Mouse (Mus musculus): ENCODE measurements at regions not wholly inside any gene's neighbourhood (a gene's known extent, or its start where the extent isn't known, plus 50 kb on each side); places are given as distances from the start of the nearest gene placed in this dataset.
"Not testable (repeated sequence)": the region's sequence is repeated elsewhere in the genome, so short reads cannot be mapped to it uniquely, and the experiment has no call there.

DNA sequence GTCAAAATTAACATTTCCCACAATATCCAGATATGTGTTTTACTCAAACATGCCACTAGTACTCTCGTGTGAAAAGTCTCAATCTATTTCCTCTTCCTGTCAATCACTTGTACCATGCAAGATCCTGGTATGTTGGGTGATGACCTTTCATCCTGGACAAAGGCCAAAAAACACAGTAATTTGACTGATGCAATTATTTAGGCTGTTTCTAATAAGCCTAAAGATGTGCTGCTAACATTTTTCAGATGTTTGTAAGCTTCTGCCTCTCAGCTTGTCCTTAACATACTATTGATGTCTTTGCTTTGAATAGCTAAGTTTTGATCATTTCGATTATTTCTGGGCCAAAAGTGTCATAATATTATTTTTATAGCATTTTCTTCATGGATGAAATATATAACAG is 418.4 kb upstream of the Arrdc4 start:
- DNase-seq = peak in 1 of 2 experiments; percentile 10

GRCm38 (mm10) chr7:69161916-69162315 is 412.9 kb upstream of the Arrdc4 start:
- DNase-seq = no peak

GRCm38 (mm10) chr7:69142351-69142750 is 393.3 kb upstream of the Arrdc4 start:
- DNase-seq = no peak

DNA sequence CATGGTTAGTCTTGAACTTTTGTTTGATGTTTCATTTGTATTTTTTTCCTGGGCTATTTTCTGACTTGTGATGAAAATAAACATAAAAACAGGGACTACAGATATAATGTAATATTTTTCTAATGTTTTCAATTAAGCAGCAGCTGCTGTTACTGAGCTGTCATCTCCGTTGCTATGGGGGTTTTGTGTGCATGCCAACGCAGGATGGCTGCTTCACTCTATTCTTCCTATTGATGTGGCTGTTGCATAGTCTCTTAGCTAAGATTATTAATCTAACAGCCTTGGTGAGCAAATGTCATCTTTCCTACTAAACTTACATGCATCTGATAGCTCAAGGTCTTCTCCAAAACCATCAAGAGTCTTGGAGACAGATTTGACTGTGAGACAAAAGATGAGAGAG is 384.4 kb upstream of the Arrdc4 start:
- DNase-seq = no peak

- not testable (repeated sequence) for DNase-seq
Observed at GRCm38 (mm10) chr7:69101770-69102169, 352.7 kb upstream of the Arrdc4 start.

DNA sequence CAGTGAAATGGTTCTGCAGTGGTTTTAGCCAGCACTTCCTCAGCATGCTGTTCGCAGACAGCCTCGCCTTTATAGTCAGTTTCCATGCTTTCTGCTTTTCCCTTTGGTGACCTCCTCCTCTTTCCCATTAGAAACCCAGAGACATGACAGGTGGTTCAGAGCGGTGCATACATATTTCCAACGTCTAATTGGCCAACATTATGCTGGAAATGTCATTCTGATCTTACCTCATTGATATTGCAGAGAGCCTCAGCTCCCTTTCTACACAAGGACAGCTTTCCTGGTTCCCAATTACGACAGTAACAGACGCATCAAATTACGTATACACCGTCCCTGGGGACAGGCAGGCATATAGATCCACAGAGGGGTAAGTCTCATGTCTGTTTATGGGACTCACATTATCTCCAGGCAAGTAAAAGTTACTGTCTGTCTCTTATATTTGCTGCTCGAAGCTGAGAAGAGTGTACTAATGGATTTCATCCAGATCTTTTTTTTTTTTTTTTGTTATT is 348.6 kb upstream of the Arrdc4 start:
- no peak for DNase-seq

DNA sequence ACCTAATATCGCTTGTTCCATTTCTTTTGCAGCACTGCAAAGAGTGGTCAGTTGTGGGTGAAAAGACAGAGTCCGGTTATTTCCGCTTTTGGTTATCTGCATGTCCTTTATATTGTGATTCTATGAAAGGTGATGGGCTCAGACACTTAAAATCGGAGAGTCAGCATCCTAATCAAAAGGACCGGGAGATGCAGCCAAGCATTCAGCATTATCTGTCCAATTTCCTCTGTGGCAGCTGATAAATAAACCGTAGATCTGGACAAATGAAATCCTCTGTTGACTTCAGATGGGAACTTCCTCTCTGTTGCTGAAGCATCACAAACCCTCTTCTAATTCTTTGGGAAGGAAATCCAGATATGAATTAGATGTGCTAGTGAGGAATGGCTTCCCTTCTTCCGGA is 325.7 kb upstream of the Arrdc4 start:
- no peak for DNase-seq

DNA sequence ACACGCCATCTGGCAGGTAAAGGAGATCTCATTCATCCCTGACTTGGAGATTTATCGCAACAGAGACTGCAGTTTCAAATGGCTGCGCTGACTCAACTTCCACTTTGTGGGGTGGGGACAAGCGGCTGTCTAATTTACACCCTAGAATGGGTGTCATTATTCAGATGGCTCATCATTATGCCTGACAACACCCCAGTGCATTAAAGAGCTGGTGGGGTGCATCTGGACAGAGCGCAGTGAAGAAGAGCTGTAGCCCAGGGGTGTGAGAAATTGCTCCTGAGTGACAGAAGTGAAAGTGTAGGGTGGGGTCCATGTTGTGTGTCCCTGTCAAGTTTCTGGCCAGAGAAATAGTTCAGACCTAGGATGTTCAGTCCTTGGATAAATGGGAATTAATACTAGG is 314.0 kb upstream of the Arrdc4 start:
- no peak for DNase-seq

DNA sequence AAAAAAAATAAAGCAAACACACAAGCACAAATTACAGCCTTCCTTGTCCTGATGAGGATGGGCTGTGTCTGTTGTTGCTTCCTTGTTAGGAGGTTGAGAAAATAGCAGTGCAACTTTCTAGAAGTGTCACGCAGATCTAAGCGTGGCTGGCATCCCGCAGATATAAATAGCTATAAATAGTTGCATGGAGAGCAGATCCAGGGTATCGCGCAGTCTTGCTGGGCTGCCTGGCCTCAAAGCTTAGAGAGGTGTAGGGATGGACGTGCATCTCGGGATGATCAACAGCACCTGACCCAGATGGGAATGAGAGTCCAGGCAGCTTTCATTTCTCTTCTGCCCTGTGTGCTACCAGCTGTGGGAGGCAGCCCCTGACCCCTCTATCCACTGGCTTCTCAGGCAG is 313.5 kb upstream of the Arrdc4 start:
- no peak for DNase-seq

- DNase-seq = no peak
Observed at GRCm38 (mm10) chr7:69062094-69062493, 313.1 kb upstream of the Arrdc4 start.

- no peak for DNase-seq
Observed at GRCm38 (mm10) chr7:69061242-69061641, 312.2 kb upstream of the Arrdc4 start.

- DNase-seq = no peak
Observed at GRCm38 (mm10) chr7:69016575-69016974, 267.5 kb upstream of the Arrdc4 start.

DNA sequence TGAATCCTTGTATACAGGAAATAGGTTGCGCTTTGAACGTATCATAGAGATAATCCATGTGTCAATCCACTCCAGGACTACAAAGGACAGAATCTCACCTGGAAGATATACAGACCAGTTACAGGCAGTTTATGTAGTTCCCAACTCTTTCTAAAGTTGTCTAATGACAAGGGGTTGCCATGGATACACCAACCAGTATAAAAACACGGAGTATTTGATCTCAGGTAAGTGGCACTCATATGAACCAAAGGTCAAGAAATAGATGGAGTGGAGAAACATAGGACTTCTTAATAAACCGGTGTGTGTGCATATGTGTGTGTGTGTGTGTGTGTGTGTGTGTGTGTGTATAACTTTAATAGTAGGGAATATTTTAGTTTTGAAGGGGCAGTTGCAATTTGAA is 266.0 kb upstream of the Arrdc4 start:
- DNase-seq = no peak

DNA sequence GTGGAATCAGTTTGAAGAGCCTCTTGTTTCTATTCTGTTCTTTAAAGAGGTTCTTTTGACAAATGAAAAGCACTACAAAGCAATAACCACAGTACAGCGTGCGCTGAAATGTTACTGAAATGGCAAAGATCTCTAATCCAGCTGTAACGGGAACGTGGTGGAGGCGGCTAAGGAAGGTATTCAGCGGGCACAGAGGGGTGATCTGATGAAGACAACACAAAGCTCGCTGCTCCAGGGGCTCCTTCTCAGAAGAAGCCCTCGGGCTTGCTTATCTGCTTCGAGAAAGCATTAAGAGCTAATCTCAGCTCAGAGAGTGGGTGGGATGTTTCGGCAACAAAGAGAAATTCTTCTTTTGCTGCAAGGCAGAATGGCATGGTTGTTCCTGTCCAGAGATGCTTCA is 258.2 kb upstream of the Arrdc4 start:
- no peak for DNase-seq

DNA sequence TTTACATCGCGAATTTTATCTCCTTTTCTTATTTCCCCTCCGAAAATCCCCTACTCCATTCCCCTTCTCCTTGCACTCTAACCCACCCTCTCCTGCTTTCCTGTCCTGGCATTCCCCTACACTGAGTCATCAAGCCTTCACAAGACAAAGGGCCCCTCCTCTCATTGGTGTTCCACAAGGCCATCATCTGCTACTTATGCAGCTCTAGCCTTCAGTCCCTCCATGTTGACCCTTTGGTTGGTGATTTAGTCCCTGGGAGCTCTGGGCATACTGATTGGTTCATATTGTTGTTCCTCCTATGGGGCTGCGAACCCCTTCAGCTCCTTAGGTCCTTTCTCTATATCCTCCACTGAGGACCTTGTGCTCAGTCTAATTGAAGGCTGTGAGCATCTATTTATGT is 239.0 kb upstream of the Arrdc4 start:
- no peak for DNase-seq

DNA sequence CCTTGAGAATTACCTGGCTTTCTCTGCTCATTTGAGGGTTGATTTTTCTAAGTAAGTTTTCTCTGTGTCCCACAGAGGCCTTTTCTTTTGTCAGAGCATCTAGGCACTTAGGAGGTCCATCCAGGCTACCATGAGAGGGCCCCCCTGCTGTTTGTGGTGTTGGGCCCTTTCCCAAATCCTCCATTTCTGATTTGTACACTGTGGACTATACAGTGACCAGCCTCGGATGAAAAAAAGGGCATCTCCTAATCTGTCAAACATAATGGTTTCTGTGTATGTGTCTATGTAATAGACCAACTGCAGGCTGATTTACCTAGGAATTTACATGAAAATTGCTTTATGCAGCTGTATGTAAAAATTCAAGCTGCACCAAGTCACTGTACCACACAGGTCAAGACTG is 234.9 kb upstream of the Arrdc4 start:
- no peak for DNase-seq

- DNase-seq = no peak
Observed at GRCm38 (mm10) chr7:68982914-68983502, 234.0 kb upstream of the Arrdc4 start.

DNA sequence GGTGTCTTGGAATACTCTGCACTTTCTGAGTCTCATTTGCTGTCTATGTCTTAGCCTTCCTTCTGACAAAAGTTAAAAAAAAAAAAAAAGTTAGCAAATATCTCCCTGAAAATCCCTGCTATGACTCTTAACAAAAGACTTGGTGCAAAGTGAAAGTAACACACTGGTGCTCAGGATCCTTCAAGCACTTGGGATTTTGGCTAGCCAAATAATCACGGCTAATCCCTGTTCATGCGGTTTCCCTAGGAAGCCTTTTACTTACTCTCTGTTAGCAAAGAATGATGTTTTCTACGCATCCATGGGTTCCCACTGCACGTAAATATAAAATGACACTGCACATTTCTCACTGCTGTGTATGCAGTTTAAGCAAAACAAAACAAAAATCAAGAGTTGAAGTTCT is 229.5 kb upstream of the Arrdc4 start:
- no peak for DNase-seq

DNA sequence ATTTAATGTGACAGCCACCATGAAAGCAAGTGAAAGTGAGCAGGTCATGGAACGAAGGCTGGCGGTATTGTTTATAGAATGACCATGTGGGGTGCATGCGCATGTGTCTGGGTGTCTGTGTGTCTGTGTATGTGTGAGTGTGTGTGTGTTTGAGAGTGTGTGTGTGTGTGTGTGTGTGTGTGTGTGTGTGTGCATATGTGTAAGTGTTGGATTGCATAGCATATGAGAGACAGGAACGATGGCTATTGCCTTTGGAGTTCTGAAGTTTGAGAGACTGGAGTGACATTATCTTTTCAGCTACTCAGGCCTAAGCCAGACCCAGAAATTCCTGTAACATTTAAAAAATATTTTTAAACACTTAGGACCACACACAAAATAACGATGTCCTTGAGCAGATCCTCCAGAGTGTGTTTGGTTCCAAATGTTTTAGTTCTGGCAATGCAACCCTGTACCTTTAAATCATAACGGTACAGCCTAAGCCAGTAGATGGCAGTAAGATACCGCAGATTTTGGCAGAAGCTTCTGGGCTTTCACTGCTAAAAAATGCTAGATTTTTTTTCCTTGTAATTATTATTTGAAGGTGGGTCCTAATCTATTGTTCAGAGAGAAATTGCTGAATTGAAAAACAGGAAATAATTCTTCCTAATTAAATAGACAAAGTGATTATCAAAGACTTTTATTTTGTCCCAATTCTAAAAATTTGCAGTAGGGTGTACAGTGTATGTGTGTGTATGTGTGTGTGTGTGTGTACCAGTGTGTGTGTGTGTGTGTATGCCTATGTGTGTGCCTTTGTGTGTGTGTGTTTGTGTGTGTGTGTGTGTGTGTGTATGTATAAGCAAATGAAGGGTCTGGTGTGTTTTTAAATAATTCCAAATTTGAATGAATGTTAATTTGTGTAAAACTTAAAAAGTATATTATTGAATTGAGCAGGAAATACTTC is 228.0 kb upstream of the Arrdc4 start:
- peak in 1 of 2 experiments; percentile 62 for DNase-seq

- DNase-seq = no peak
Observed at GRCm38 (mm10) chr7:68975956-68976355, 226.9 kb upstream of the Arrdc4 start.

DNA sequence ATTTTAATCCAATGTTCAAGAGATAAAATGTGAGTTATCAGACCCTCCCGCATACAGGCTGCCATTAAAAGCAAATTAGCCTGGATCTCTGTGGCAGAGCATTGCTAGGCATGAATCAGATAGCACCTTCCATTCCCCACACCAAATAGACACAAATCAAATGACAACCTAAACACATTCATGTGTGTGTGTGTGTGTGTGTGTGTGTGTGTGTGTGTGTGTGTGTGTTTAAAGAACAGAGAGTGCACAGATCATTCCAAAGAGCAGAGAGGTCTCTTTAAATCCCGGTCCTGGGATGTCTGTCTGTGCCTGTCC is 226.5 kb upstream of the Arrdc4 start:
- no peak for DNase-seq

DNA sequence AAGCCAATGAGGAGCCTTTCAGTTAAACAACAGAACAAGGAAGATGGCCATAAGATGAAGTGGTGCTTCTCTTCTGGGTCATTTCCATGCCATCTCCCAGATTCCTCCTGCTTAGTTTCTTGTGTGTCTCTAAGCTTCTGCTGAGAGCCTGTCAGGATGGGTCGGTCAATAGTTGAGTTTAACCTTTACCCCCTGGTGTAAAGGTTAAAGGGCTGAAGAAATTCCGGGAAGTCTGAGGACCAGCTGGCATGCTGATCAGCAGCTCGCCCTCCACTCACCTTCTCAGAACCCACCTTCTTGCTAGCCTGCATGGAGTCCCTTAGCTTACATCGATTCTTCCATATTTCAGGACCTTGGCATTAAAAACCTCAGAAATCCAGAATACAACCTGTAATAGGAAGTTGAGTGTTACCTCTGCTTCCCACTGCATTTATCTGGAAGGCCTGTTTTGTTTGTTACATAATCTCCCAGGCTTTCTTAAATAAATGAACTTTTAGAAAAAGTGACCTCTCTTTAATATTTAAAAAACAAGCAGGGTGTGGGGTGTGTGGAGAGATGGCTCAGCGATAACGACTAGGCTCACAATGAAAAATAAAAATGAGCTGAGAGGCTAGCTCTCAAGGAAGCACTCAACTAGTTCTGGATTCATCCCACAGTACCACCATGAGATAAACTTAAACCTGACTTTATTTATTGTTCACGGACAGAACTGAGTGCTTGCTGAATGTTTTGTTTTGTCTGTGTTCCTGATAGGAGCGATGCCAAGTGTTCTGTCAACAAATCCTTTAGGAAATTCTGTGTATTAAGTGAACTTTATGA is 225.9 kb upstream of the Arrdc4 start:
- no peak for DNase-seq

Measured in lung, postnatal 4 days (tissue).